Mouse (Mus musculus) MEL (cell line): ENCODE results near the gene Dhrs13. TPM values are rescaled to one million over a fixed set of nuclear protein-coding genes. Genes with fewer than 3 reads are reported as not detected.
"Not testable (repeated sequence)": the region's sequence is repeated elsewhere in the genome, so short reads cannot be mapped to it uniquely, and the experiment has no call there.

Experiments used
- DNase-seq: peaks from one replicate; pipeline ENCODE4 v3.0.0; 2011; ENCODE audit warnings: low read depth, low spot score
- H3K27ac ChIP-seq: 2 replicates; pipeline ENCODE4 v1.5.1; 2012; ENCODE audit warnings: low read depth, mild to moderate bottlenecking, control low read depth, low read length, moderate library complexity; ENCODE audit not compliant: control insufficient read depth
- H3K27me3 ChIP-seq, 2 experiments: fragments of 150-350 bp in 1 of 2; sonication (generic) in 1 of 2; 2 replicates each; pipeline ENCODE4 v1.6.1; 2012; ENCODE audit warnings: low read length in 2 of 2, mild to moderate bottlenecking in 2 of 2, improper control_type of control experiment in 1 of 2, moderate library complexity in 1 of 2; ENCODE audit not compliant: insufficient read depth in 2 of 2, control insufficient read depth in 1 of 2
- H3K36me3 ChIP-seq, 2 experiments: 2 replicates each; pipeline ENCODE4 v1.6.1; 2012 to 2014; ENCODE audit warnings: low read length in 2 of 2, improper control_type of control experiment in 1 of 2, inconsistent platforms in 1 of 2, mild to moderate bottlenecking in 1 of 2; ENCODE audit not compliant: insufficient read depth in 2 of 2, control insufficient read depth in 1 of 2
- H3K4me1 ChIP-seq, 2 experiments: fragments of 150-350 bp in 1 of 2; sonication (generic) in 1 of 2; 2 replicates each; pipeline ENCODE4 v1.6.1; 2012; ENCODE audit warnings: low read length in 2 of 2, improper control_type of control experiment in 1 of 2, mild to moderate bottlenecking in 1 of 2; ENCODE audit not compliant: insufficient read depth in 2 of 2, control insufficient read depth in 1 of 2
- H3K4me3 ChIP-seq, 2 experiments: fragments of 150-350 bp in 1 of 2; sonication (generic) in 1 of 2; 2 replicates each; pipeline ENCODE4 v1.5.1; 2012; ENCODE audit warnings: low read depth in 2 of 2, low read length in 2 of 2, mild to moderate bottlenecking in 2 of 2, moderate library complexity in 2 of 2, control low read depth in 1 of 2, improper control_type of control experiment in 1 of 2; ENCODE audit not compliant: control insufficient read depth in 1 of 2, insufficient read depth in 1 of 2
- H3K79me2 ChIP-seq: 2 replicates; pipeline ENCODE4 v1.6.1; 2012; ENCODE audit warnings: mild to moderate bottlenecking, low read length, moderate library complexity; ENCODE audit not compliant: control insufficient read depth, poor library complexity, insufficient read depth
- H3K9ac ChIP-seq: 2 replicates; pipeline ENCODE4 v1.6.1; 2012; ENCODE audit warnings: low read depth, mild to moderate bottlenecking, control low read depth, low read length, moderate library complexity; ENCODE audit not compliant: control insufficient read depth, poor library complexity, severe bottlenecking
- H3K9me3 ChIP-seq: fragments of 150-350 bp; sonication (generic); replicated peaks from 2 replicates; pipeline ENCODE4 v1.6.1; 2012; ENCODE audit warnings: mild to moderate bottlenecking, low read length, improper control_type of control experiment, moderate library complexity; ENCODE audit not compliant: insufficient read depth
- ELF1 ChIP-seq: IDR thresholded peaks from 2 replicates; pipeline ENCODE4 v1.6.1; 2014; ENCODE audit warnings: low read depth, mild to moderate bottlenecking, inconsistent platforms, low read length, improper control_type of control experiment, moderate library complexity
- EP300 ChIP-seq, 2 experiments: IDR thresholded peaks; 2 replicates each; pipeline ENCODE4 v1.6.1; 2011; ENCODE audit warnings: improper control_type of control experiment in 2 of 2, low read length in 2 of 2, low read depth in 1 of 2, mild to moderate bottlenecking in 1 of 2
- GATA1 ChIP-seq: IDR thresholded peaks from 2 replicates; pipeline ENCODE4 v1.6.1; 2011; ENCODE audit warnings: low read depth, low read length, improper control_type of control experiment
- KAT2A ChIP-seq: conservative IDR thresholded peaks from 2 replicates; pipeline ENCODE4 v1.6.1; 2012; ENCODE audit warnings: low read depth, low read length, improper control_type of control experiment, inconsistent platforms
- MAX ChIP-seq: IDR thresholded peaks from 2 replicates; pipeline ENCODE4 v1.6.1; 2011; ENCODE audit warnings: low read length, improper control_type of control experiment
- MAZ ChIP-seq: IDR thresholded peaks from 2 replicates; pipeline ENCODE4 v1.6.1; 2012; ENCODE audit warnings: low read depth, mild to moderate bottlenecking, inconsistent platforms, low read length, improper control_type of control experiment
- MYC ChIP-seq: IDR thresholded peaks from 2 replicates; pipeline ENCODE4 v1.6.1; 2011; ENCODE audit warnings: low read depth, mild to moderate bottlenecking, low read length, improper control_type of control experiment, moderate library complexity
- NELFE ChIP-seq: IDR thresholded peaks from 2 replicates; pipeline ENCODE4 v1.6.1; 2011; ENCODE audit warnings: low read depth, low read length, improper control_type of control experiment
- NRF1 ChIP-seq: IDR thresholded peaks from 2 replicates; pipeline ENCODE4 v1.6.1; 2014; ENCODE audit warnings: low read depth, mild to moderate bottlenecking, inconsistent platforms, low read length, improper control_type of control experiment, moderate library complexity; ENCODE audit not compliant: poor library complexity, insufficient read depth, severe bottlenecking
- TAL1 ChIP-seq: IDR thresholded peaks from 2 replicates; pipeline ENCODE4 v1.6.1; 2012; ENCODE audit warnings: mild to moderate bottlenecking, inconsistent platforms, low read length, moderate library complexity, mixed read lengths
- TBP ChIP-seq: IDR thresholded peaks from 2 replicates; pipeline ENCODE4 v1.8.0; 2011; ENCODE audit warnings: low read depth, low read length, improper control_type of control experiment
- polyA plus RNA-seq, 2 experiments: library from polyadenylated mRNA; stranded (reverse) in 1 of 2; unstranded in 1 of 2; fragments of >175 nt in 1 of 2; fragments of >200 nt in 1 of 2; gene quantifications; 2 replicates each; pipeline versions ENCODE4 v1.2.1 to v1.2.4; 2012; ENCODE audit warnings: low replicate concordance in 2 of 2, low read depth in 1 of 2; ENCODE audit not compliant: insufficient read length in 2 of 2, insufficient read depth in 1 of 2, missing spikeins in 1 of 2
- total RNA-seq: library from RNA; depleted of rRNA; stranded (reverse); fragments of 300-350 nt; gene quantifications from 2 replicates; pipeline ENCODE4 v1.2.3, GENCODE M21; 2012

Dhrs13 gene
- total and polyA plus RNA-seq, 3 experiments = 27.9 to 36.7 TPM; not detected in 1

DNA sequence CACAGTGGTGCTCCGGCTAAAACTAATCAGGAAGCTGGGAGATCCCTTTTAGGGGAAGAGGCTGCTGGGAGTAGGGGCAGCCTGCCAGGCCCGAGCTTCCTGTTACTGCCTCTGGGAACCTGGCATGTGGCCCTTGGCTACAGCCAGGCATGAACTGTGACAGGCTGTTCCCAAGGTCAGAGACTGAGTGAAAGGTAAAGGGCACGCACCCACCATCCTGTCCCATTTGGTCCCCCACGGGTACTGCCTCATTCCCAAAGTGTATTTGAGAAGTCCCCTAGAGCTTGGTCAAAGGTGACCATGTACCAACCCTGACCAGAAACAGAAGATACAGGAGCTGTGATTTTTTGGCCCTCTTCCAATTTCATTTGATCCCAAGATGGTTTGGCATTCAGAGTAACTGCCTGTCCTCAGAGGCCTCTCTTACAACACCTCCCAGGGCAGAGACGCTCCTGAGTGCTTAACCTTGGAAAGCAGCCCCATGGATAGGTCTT lies 12.7 kb downstream of the Dhrs13 start (continued):
- no peak for TF ChIP-seq KAT2A
- TF ChIP-seq, all 39 proteins: peak for 3

DNA sequence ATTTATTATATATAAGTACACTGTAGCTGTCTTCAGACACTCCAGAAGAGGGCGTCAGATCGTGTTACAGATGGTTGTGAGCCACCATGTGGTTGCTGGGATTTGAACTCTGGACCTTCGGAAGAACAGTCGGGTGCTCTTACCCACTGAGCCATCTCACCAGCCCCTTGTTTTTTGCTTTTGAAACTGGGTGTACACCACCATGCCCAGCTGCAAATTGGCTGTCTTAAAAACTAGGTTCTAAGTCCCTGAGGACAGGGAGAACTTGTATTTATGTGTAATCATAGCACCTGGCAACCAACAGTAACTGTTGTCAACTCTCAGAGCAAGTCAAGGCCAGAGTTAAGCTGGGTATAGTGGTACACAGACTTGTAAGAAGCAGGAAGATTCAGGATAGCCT lies 16.6 kb downstream of the Dhrs13 start:
- TF ChIP-seq TBP = peak; percentile 80

DNA sequence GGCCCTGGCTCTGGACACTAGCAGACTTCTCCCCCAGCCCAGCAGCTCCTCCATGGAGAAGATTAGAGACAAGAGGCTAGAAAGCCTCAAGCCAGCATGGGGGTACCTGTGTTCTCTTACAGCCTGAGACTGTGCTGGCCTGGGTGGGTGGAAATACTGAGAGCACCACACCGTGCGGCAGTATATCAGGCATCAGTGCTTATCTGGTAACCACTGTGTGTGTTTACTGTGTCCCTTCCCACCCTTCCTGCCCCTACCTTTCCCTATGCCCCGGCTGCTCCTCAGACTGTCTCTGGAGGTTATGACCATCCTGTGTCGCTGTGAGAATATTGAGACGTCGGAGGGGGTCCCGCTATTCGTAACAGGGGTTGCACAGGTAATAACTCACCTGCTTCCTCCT lies 21.0 kb downstream of the Dhrs13 start:
- Histone ChIP-seq H3K27ac (no peak overlapping the region), H3K79me2 (no peaks in the 10 kb centered on the region), H3K27me3 (no peaks in the 10 kb centered on the region), H3K4me1 (peaks cover 0 to 8% of the 10 kb centered on the region in 2 experiments; a peak in 3 of 4 replicates), H3K36me3 (no peaks in the 10 kb centered on the region), H3K9me3 (no peaks in the 10 kb centered on the region), H3K4me3 (no peak overlapping the region), H3K9ac (no peak overlapping the region)
- TF ChIP-seq GATA1 (peak; percentile 55), EP300 (IDR thresholded peaks at IDR 0.05; ENCODE audit: low read depth in 1 of 2, low read length in 2 of 2) (peak in 1 of 2 experiments; percentile 14; a peak in 1 of 4 replicates), MAZ (no peak), TBP (no peak)
- no peak for DNase-seq

More for the DNA sequence above, 16.6 kb downstream of the Dhrs13 start:
- H3K4me1 ChIP-seq, H3K9ac ChIP-seq, H3K27ac ChIP-seq, H3K79me2 ChIP-seq, H3K36me3 ChIP-seq, H3K27me3 ChIP-seq, H3K4me3 ChIP-seq, DNase-seq, H3K9me3 ChIP-seq: not testable (repeated sequence)

DNA sequence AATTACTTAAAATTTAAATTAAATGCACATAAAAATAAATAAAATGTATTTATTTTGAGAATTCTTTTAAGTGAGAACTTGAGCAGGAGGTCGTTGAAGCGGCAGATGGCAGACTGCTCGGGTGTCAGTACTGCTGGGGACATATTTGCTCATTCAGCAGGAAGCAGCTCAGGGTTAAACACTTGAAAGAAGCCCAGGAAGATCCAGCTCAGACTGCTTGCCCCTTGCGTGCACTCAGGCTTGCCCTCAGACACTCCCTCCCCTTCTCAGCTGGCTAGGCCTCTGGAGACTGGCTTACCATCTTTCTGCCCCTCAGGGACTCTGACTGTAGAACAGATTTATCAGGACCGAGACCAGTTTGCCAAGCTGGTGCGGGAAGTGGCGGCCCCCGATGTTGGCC lies 24.9 kb downstream of the Dhrs13 start:
- H3K9ac ChIP-seq = no peak overlapping the region
- no peak overlapping the region for H3K4me3 ChIP-seq
- H3K36me3 ChIP-seq = peaks cover 0 to 2% of the 10 kb centered on the region in 2 experiments; a peak in 2 of 4 replicates
- H3K27ac ChIP-seq = no peak overlapping the region
- H3K4me1 ChIP-seq = peaks cover 0 to 8% of the 10 kb centered on the region in 2 experiments; a peak in 2 of 4 replicates
- DNase-seq = no peak
- TF ChIP-seq KAT2A = no peak
- no peak for TF ChIP-seq MYC
- TF ChIP-seq NELFE = no peak
- TF ChIP-seq MAX = no peak
- no peak for TF ChIP-seq NRF1
- no peak for TF ChIP-seq ELF1
- no peak for TF ChIP-seq TAL1
- no peaks in the 10 kb centered on the region for H3K9me3 ChIP-seq
- H3K27me3 ChIP-seq = no peaks in the 10 kb centered on the region
- H3K79me2 ChIP-seq = no peaks in the 10 kb centered on the region
